Mouse (Mus musculus) forebrain, embryonic 10.5 days (tissue): ENCODE data around the gene Shisa7. TPM values are rescaled to one million over a fixed set of nuclear protein-coding genes. Genes with fewer than 3 reads are reported as not detected.
A peak's percentile ranks its signal among the peaks of the same experiment; 100 is the strongest.

Experiments
- DNase-seq: peaks from one replicate; pipeline ENCODE4 v3.0.0-alpha.2; 2017; ENCODE audit warnings: low spot score; ENCODE audit errors: extremely low spot score
- H3K27ac ChIP-seq: fragments of 300-500 bp; sonication (generic); 2 replicates; pipeline ENCODE4 v1.5.1; 2016; ENCODE audit warnings: mild to moderate bottlenecking
- H3K27me3 ChIP-seq: fragments of 300-500 bp; sonication (generic); 2 replicates; pipeline ENCODE4 v1.6.1; 2016; ENCODE audit warnings: mild to moderate bottlenecking; ENCODE audit not compliant: poor library complexity, severe bottlenecking
- H3K36me3 ChIP-seq: fragments of 300-500 bp; sonication (generic); replicated peaks from 2 replicates; pipeline ENCODE4 v1.6.1; 2016; ENCODE audit warnings: mild to moderate bottlenecking, moderate library complexity
- H3K4me1 ChIP-seq: fragments of 300-500 bp; sonication (generic); 2 replicates; pipeline ENCODE4 v1.6.1; 2016
- H3K4me3 ChIP-seq: fragments of 300-500 bp; sonication (generic); 2 replicates; pipeline ENCODE4 v1.5.1; 2016; ENCODE audit warnings: mild to moderate bottlenecking, moderate library complexity
- H3K9me3 ChIP-seq: fragments of 300-500 bp; sonication (generic); 2 replicates; pipeline ENCODE4 v1.6.1; 2016; ENCODE audit warnings: mild to moderate bottlenecking, moderate library complexity
- WGBS: fragments of 180-500 bp; shearing (Covaris S2); methylation state at CpG from one replicate; pipeline ENCODE4 v1.1.7; 2016; 5-methylcytosine and 5-hydroxymethylcytosine counted together
- polyA plus RNA-seq: library from polyadenylated mRNA; unstranded; fragments of >200 nt; fragmentation: Nextera tagmentation; extraction: Ambion mirVana; gene quantifications from 2 replicates; pipeline ENCODE4 v1.2.1, GENCODE M21; 2016

The Shisa7 gene
- polyA plus RNA-seq, 1 experiment from 2014 or later: 0.47 TPM

DNA sequence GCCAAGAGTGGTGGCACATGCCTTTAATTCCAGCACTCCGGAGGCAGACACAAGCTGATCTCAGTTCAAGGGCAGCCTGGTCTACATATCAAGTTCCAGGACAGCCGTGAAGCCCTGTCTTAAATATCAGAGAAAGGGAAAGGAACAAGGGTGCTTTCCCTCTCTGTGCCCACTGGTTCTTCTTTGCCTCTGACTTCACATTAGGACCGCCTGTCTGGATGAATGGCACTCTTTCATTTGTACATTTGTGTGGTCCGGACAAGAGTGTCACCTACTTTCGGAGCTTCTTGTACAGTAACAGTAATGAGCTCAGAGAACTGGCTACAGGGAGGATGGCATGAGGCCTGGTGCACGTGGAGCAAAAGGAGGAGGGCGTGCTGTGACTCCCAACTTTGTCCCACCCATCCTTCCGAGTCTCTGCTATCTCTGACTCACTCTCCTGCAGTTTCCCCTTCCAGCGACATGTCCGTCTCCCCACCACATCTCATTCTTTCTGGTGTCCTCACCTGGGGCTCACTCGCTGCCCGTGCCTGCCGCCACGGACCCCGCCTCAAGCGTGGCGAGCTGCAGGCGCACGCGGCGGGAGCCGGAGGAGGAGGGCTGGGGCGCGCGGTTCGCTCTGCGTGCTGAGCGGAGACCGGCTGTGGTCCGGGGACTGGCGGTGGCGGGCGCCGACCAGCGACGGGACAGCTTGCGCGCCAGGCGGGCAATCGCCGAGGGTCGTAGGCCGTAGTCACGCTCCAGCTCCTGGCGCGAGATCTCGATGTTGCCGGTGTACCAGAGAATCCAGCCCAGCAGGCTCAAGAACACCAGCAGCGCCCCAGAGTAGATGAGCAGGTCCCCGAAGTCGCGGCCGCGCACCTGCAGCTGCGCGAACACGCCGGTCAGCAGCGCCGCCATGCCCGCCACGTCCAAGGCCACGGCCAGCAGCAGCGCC is 55.7 kb downstream of the Shisa7 start:
- H3K27ac ChIP-seq: peak overlapping the region; percentile 91
- peaks cover 5% of the 10 kb centered on the region for H3K36me3 ChIP-seq
- H3K27me3 ChIP-seq: peaks cover 50% of the 10 kb centered on the region
- peak overlapping the region; percentile 67 for H3K4me3 ChIP-seq
- peak; percentile 76 for DNase-seq
- peaks cover 18% of the 10 kb centered on the region for H3K4me1 ChIP-seq
- 3% methylated on average over 63 of the region's 64 CpGs for WGBS
- no peaks in the 10 kb centered on the region for H3K9me3 ChIP-seq

GRCm38 (mm10) chr7:4783667-4784268 is 60.7 kb downstream of the Shisa7 start:
- Histone ChIP-seq H3K4me1 (peaks cover 22% of the 10 kb centered on the region), H3K4me3 (no peak overlapping the region), H3K27ac (no peak overlapping the region), H3K27me3 (peaks cover 75% of the 10 kb centered on the region), H3K36me3 (no peaks in the 10 kb centered on the region), H3K9me3 (no peaks in the 10 kb centered on the region)
- 86% methylated on average over 14 of the region's 14 CpGs for WGBS
- no peak for DNase-seq

GRCm38 (mm10) chr7:4782759-4783158 is 61.7 kb downstream of the Shisa7 start, which contains the start of the genes Il11 and Tmem190:
Gene Il11 (minus strand): TSS chr7:4782859.
Gene Tmem190 (plus strand): TSS chr7:4782937.
- no peaks in the 10 kb centered on the region for H3K36me3 ChIP-seq
- 70% methylated on average over 2 of the region's 2 CpGs for WGBS
- peaks cover 75% of the 10 kb centered on the region for H3K27me3 ChIP-seq
- H3K9me3 ChIP-seq: no peaks in the 10 kb centered on the region
- H3K27ac ChIP-seq: 0 out of 2 replicates have a peak within 1 kb of the TSS, but pooled peaks have one; percentile 44
- H3K4me1 ChIP-seq: peaks cover 25% of the 10 kb centered on the region
- no peak for DNase-seq
- H3K4me3 ChIP-seq: no peak within 1 kb of the TSS

- Histone ChIP-seq H3K4me1 (peaks cover 31% of the 10 kb centered on the region), H3K27ac (no peak overlapping the region), H3K9me3 (no peaks in the 10 kb centered on the region), H3K27me3 (peaks cover 75% of the 10 kb centered on the region), H3K36me3 (no peaks in the 10 kb centered on the region), H3K4me3 (no peak overlapping the region)
- WGBS: 60% methylated on average over 3 of the region's 3 CpGs
- no peak for DNase-seq
These were observed 62.4 kb downstream of the Shisa7 start for GRCm38 (mm10) chr7:4782130-4782529.

- no peaks in the 10 kb centered on the region for H3K36me3 ChIP-seq
- peaks cover 87% of the 10 kb centered on the region for H3K27me3 ChIP-seq
- H3K4me1 ChIP-seq: peaks cover 36% of the 10 kb centered on the region
- 43% methylated on average over 5 of the region's 5 CpGs for WGBS
- H3K9me3 ChIP-seq: peaks cover 4% of the 10 kb centered on the region; the same call in 1 of the 2 replicates
- DNase-seq: no peak
- no peak overlapping the region for H3K4me3 ChIP-seq
- no peak overlapping the region for H3K27ac ChIP-seq
These were observed 64.6 kb downstream of the Shisa7 start for GRCm38 (mm10) chr7:4779921-4780320.

DNA sequence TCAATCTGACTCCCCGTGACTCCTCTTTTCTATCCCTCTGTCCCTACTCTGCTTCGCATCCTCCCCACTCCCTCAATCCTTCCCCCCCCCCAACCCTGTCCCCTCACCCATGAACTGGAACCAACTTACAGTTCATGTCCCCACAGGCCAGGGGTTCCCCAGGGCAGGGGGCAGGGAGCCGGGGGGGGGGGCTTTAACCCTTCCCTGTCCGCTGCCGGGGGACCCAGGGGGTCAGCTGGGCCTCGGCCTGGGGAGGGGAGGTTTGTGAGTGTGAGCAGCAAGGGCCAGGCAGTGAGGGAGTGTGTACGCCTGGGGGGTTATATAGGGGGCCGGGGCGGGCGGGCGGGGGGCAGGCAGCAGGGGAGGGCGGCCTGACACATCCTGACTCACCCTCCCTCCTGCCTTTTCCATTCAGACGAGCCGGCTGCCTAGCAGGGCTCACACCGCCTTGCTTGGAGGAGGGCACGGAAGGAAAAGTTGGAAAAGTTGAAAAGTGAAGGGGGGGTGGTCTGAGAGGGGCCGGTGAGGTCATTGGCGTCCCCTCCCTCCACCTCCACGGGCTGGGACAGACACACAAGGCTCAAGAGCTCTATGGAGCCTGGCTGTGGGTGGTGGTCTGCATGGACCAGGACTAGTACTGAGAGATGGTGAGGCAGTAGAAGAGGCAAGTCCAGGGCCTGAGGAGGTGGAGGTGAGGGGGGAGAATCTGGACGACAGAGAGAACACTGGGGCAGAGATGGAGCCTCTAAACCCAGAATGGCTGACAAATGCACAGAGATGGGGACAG is 66.5 kb downstream of the Shisa7 start:
- H3K27ac ChIP-seq: no peak overlapping the region; the same call in 1 of the 2 replicates
- peaks cover 95% of the 10 kb centered on the region for H3K27me3 ChIP-seq
- 3% methylated on average over 20 of the region's 20 CpGs for WGBS

DNA sequence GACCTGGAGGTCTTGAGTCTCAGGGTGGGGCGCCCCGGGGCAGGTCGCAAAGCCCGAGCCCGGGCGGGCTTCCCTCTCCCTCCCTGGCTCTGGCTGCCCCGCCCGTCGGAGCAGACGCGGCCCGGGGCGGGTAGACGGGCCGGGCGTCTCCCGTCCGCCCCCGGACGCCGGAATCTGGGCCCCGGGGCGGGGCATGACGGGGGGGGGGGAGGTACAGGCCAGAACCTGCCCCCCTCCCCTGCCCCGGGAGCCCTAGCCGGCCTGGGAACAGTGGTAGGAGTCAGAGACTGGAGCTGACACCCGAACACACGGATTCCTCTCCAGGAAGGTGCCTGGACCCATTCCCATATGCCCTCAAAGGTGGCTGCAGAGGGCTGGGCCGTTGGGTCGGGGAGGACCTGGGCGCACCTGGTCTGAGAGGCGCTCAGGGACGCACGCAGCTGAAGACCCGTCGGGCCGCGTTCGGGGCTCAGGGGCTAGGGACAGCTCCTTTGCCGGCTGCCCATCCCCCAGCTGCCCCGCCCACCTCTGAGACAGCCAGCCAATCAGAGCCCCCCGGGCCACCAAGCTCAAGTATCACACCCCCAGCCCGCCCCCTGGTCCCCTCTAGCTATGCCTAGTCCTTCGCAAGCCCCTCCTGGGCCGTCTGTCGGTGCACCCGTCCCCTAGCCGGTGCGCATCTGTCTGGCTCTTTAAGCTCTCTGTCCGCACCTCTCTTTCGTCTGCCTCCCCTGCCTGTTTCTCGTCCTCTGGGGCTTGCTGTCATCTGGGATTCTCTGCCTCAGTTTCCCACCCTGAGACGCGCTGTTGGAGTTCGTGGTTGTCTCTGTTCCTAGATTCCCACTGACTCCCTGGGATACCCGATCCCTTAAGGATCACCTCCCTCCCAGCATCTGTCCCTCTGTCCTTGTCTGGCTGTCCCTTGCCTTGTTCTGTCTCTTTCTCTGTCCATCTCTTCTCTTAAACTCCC is 67.3 kb downstream of the Shisa7 start:
- peak overlapping the region; percentile 41 for H3K4me3 ChIP-seq
- peaks cover 36% of the 10 kb centered on the region for H3K4me1 ChIP-seq
- 1% methylated on average over 41 of the region's 56 CpGs for WGBS
- no peak overlapping the region for H3K27ac ChIP-seq
- DNase-seq: peak; percentile 82
- H3K36me3 ChIP-seq: no peaks in the 10 kb centered on the region
- H3K9me3 ChIP-seq: peaks cover 4% of the 10 kb centered on the region; the same call in 1 of the 2 replicates
- peaks cover 86% of the 10 kb centered on the region for H3K27me3 ChIP-seq

More for the DNA sequence above, 66.5 kb downstream of the Shisa7 start:
- H3K9me3 ChIP-seq: peaks cover 4% of the 10 kb centered on the region; the same call in 1 of the 2 replicates
- no peaks in the 10 kb centered on the region for H3K36me3 ChIP-seq
- peak overlapping the region; percentile 41 for H3K4me3 ChIP-seq
- DNase-seq: no peak
- peaks cover 36% of the 10 kb centered on the region for H3K4me1 ChIP-seq

GRCm38 (mm10) chr7:4776131-4776530 is 68.4 kb downstream of the Shisa7 start:
- H3K27ac ChIP-seq: no peak overlapping the region
- H3K9me3 ChIP-seq: peaks cover 4% of the 10 kb centered on the region; the same call in 1 of the 2 replicates
- 59% methylated on average over 10 of the region's 10 CpGs for WGBS
- H3K4me1 ChIP-seq: peaks cover 31% of the 10 kb centered on the region
- no peak overlapping the region for H3K4me3 ChIP-seq
- H3K36me3 ChIP-seq: no peaks in the 10 kb centered on the region
- peaks cover 79% of the 10 kb centered on the region for H3K27me3 ChIP-seq
- DNase-seq: no peak

Other genes starting within 250 kb of the Shisa7 start
- 0.06 TPM in 1 of 2 replicates, not detected in the other for gene Ptprh, start 240.7 kb downstream of the Shisa7 start, polyA plus RNA-seq
- gene Tmem86b, start 213.3 kb downstream of the Shisa7 start, polyA plus RNA-seq: 1.6 and 2.1 TPM in 2 replicates
- gene Ppp6r1, start 185.7 kb downstream of the Shisa7 start, polyA plus RNA-seq: 8.0 and 9.2 TPM in 2 replicates
- gene Hspbp1, start 159.6 kb downstream of the Shisa7 start, polyA plus RNA-seq: 135 and 137 TPM in 2 replicates
- gene Brsk1, start 154.1 kb downstream of the Shisa7 start, polyA plus RNA-seq: 2.2 TPM in 2 replicates
- 0.11 and 0.20 TPM in 2 replicates for gene Tmem150b, start 119.4 kb downstream of the Shisa7 start, polyA plus RNA-seq
- gene Kmt5c, start 104.6 kb downstream of the Shisa7 start, polyA plus RNA-seq: 98.9 and 101 TPM in 2 replicates
- 40.4 and 44.2 TPM in 2 replicates for gene Cox6b2, start 91.6 kb downstream of the Shisa7 start, polyA plus RNA-seq
- gene Fam71e2, start 73.4 kb downstream of the Shisa7 start, polyA plus RNA-seq: not detected in 2 replicates
- not detected in 2 replicates for gene Il11, start 61.8 kb downstream of the Shisa7 start, polyA plus RNA-seq
- 0.34 TPM in 1 of 2 replicates, not detected in the other for gene Tmem190, start 61.8 kb downstream of the Shisa7 start, polyA plus RNA-seq
- 3.9 and 4.4 TPM in 2 replicates for gene Tmem238, start 55.0 kb downstream of the Shisa7 start, polyA plus RNA-seq
- 374 and 397 TPM in 2 replicates for gene Rpl28, start 51.8 kb downstream of the Shisa7 start, polyA plus RNA-seq
- gene Ube2s, start 32.1 kb downstream of the Shisa7 start, polyA plus RNA-seq: 399 and 408 TPM in 2 replicates
- gene Isoc2b, start 25.6 kb upstream of the Shisa7 start, polyA plus RNA-seq: 2.6 and 2.9 TPM in 2 replicates
- gene Isoc2a, start 32.5 kb upstream of the Shisa7 start, polyA plus RNA-seq: 0.73 and 1.0 TPM in 2 replicates
- gene Gm36210, start 61.8 kb upstream of the Shisa7 start, polyA plus RNA-seq: 0.12 and 0.22 TPM in 2 replicates
- gene Zfp628, start 70.5 kb upstream of the Shisa7 start, polyA plus RNA-seq: 4.1 and 4.2 TPM in 2 replicates
- 8.1 and 8.3 TPM in 2 replicates for gene Nat14, start 77.3 kb upstream of the Shisa7 start, polyA plus RNA-seq
- gene Ssc5d, start 81.1 kb upstream of the Shisa7 start, polyA plus RNA-seq: 1.2 and 1.3 TPM in 2 replicates
- gene Sbk2, start 119.7 kb upstream of the Shisa7 start, polyA plus RNA-seq: 0.11 TPM in 1 of 2 replicates, not detected in the other
- gene Sbk3, start 126.5 kb upstream of the Shisa7 start, polyA plus RNA-seq: 0.10 TPM in 1 of 2 replicates, not detected in the other
- 27.3 and 28.7 TPM in 2 replicates for gene Zfp579, start 151.5 kb upstream of the Shisa7 start, polyA plus RNA-seq
- gene Zfp524, start 169.7 kb upstream of the Shisa7 start, polyA plus RNA-seq: 8.4 and 9.4 TPM in 2 replicates
- gene Fiz1, start 170.0 kb upstream of the Shisa7 start, polyA plus RNA-seq: 54.0 and 54.1 TPM in 2 replicates
- 1.0 and 1.1 TPM in 2 replicates for gene Gm44973, start 170.8 kb upstream of the Shisa7 start, polyA plus RNA-seq
- gene Zfp865, start 175.7 kb upstream of the Shisa7 start, polyA plus RNA-seq: 5.1 and 5.7 TPM in 2 replicates
- 4.7 and 6.6 TPM in 2 replicates for gene Ccdc106, start 175.9 kb upstream of the Shisa7 start, polyA plus RNA-seq
- not detected in 2 replicates for gene 4632433K11Rik, start 189.4 kb upstream of the Shisa7 start, polyA plus RNA-seq
- gene Zfp784, start 193.8 kb upstream of the Shisa7 start, polyA plus RNA-seq: 3.0 and 3.8 TPM in 2 replicates
- gene Zfp580, start 206.8 kb upstream of the Shisa7 start, polyA plus RNA-seq: 38.0 and 38.8 TPM in 2 replicates
- 181 and 196 TPM in 2 replicates for gene U2af2, start 217.4 kb upstream of the Shisa7 start, polyA plus RNA-seq
- 53.5 and 54.6 TPM in 2 replicates for gene Epn1, start 235.5 kb upstream of the Shisa7 start, polyA plus RNA-seq